Mouse (Mus musculus): ENCODE measurements at regions not wholly inside any gene's neighbourhood (a gene's known extent, or its start where the extent isn't known, plus 50 kb on each side); places are given as distances from the start of the nearest gene placed in this dataset.

DNA sequence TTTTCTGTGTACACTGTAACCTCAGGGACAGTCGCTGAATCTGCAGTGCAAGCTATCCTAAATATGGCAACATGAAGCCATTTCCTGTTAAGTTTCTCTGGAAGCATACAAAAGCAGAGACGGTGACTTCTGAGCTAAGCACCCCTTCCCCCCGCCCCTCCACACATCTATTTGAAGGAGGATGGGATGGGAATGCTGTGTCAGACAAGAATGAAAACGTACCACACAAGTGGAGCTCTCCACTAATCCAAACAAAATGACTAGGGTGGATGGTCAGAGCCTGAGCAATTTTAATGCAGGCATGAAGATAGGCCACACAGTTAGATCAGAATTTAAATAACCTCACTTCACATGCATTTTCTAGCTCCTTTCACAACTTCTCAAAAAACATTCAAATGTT lies 936.6 kb downstream of the Gsdmc2 start:
- TF ChIP-seq CTCF (IDR thresholded peaks at IDR 0.05; ENCODE audit: low read depth) (no peak), EP300 (IDR thresholded peaks at IDR 0.05; ENCODE audit: low read depth) (no peak)
